Mouse (Mus musculus) bone marrow, adult 2 months (tissue): ENCODE data around the gene Myo16.

Experiments used
- CTCF ChIP-seq: fragments of 200-500 bp; IDR thresholded peaks from 2 replicates; pipeline ENCODE4 v1.5.1; 2011; ENCODE audit warnings: low read length, control low read depth; ENCODE audit not compliant: control insufficient read depth, insufficient read depth
- POLR2A ChIP-seq: fragments of 200-500 bp; IDR thresholded peaks from 2 replicates; pipeline ENCODE4 v1.6.1; 2011; ENCODE audit warnings: low read depth, mild to moderate bottlenecking, control low read depth, low read length, borderline replicate concordance; ENCODE audit not compliant: control insufficient read depth

- TF ChIP-seq POLR2A = no peak
- TF ChIP-seq CTCF = no peak
Measured at GRCm38 (mm10) chr8:10663770-10664470, 510.2 kb downstream of the Myo16 start.
